In the genomic region with DNA sequence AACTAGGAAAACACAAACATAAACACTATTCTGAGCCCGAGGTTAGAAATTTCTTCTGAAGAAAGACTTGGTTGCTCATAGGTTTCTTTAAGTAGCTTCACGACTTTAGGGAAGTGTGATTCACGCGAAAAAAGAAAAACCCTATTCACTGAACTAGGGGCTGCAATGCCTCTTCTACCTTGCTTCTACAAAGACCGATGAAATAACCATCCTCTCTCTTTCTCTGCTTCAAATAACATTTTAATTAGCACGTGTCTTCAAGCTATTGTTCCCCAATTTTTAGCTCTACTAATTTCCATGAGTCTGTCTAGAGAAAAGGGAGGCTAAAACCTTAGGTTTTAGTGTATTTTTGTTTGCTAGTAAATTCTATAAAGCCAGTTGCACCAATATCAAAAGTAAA, we compare ENCODE assay signal across 26 mouse cellular contexts. TPM values are rescaled to one million over a fixed set of nuclear protein-coding genes. Genes with fewer than 3 reads are reported as not detected.
DNase-seq lines count a peak whose midpoint lies in the region; ATAC-seq and TF ChIP-seq lines count a peak whose summit lies in the region.
"Had no signal": no experiment of that assay in that cellular context is flagged by ENCODE, and none has a peak within 500 bp of the region (broad histone marks: within the 10 kb centered on the region; RNA-seq: fewer than 3 reads in every experiment).

No protein-coding gene starts in this region.

- TF ChIP-seq CTCF in forebrain, postnatal 0 days (IDR thresholded peaks at IDR 0.05; ENCODE audit: low read depth) = no peak

- ATAC-seq in forebrain, embryonic 13.5 days = peak; percentile 43; the same call in 1 of the 2 replicates
- ATAC-seq in forebrain, embryonic 11.5 days (replicated peaks; ENCODE audit: low FRiP score) = no peak
- no peak for ATAC-seq in forebrain, embryonic 14.5 days
- ATAC-seq in forebrain, postnatal 0 days = peak; percentile 51; the same call in 1 of the 2 replicates
- ATAC-seq: CD4-positive, CD25-positive, alpha-beta regulatory T cell, adult 4 months; hindbrain, embryonic 16.5 days; intestine, embryonic 16.5 days had no signal

- no peak overlapping the region for H3K4me3 ChIP-seq in forebrain, embryonic 13.5 days
- H3K4me3 ChIP-seq in forebrain, embryonic 11.5 days (ENCODE audit: low read depth, low read length) = no peak overlapping the region
- H3K4me3 ChIP-seq in forebrain, embryonic 14.5 days (ENCODE audit: low read depth, low read length) = no peak overlapping the region
- no peak overlapping the region for H3K4me3 ChIP-seq in forebrain, postnatal 0 days (ENCODE audit: low read depth, low read length)
- H3K4me3 ChIP-seq: gastrocnemius, adult 2 months; heart, embryonic 12.5 days; heart, embryonic 15.5 days; hindbrain, embryonic 10.5 days; hindbrain, embryonic 13.5 days had no signal

- no peak overlapping the region for H3K9ac ChIP-seq in forebrain, embryonic 13.5 days
- H3K9ac ChIP-seq in forebrain, embryonic 11.5 days (ENCODE audit: low read length) = no peak overlapping the region
- no peak overlapping the region for H3K9ac ChIP-seq in forebrain, embryonic 14.5 days (ENCODE audit: low read length)
- H3K9ac ChIP-seq in forebrain, postnatal 0 days = no peak overlapping the region
- H3K9ac ChIP-seq: heart, embryonic 12.5 days; heart, embryonic 15.5 days; hindbrain, embryonic 13.5 days had no signal

- no peak overlapping the region for H3K4me2 ChIP-seq in forebrain, embryonic 13.5 days
- H3K4me2 ChIP-seq in forebrain, embryonic 11.5 days (ENCODE audit: low read depth, low read length, severe bottlenecking) = no peak overlapping the region
- 0 out of 2 replicates have a peak overlapping the region, but pooled peaks have one; percentile 1 for H3K4me2 ChIP-seq in forebrain, embryonic 14.5 days (ENCODE audit: low read length)
- no peak overlapping the region for H3K4me2 ChIP-seq in forebrain, postnatal 0 days (ENCODE audit: low read depth)
- H3K4me2 ChIP-seq: heart, embryonic 12.5 days; heart, embryonic 15.5 days; hindbrain, embryonic 13.5 days had no signal

- no peak for DNase-seq in forebrain, embryonic 11.5 days (ENCODE audit: low spot score)
- DNase-seq in A20 (ENCODE audit: low read depth, low spot score) = peak; percentile 10
- peak; percentile 14 for DNase-seq in forebrain, embryonic 14.5 days (ENCODE audit: low spot score)
- no peak for DNase-seq in forebrain, postnatal 0 days
- DNase-seq in gastrocnemius, adult 18-20 months (ENCODE audit: low spot score) = no peak
- no peak for DNase-seq in heart, adult 11 months
- DNase-seq: adrenal gland, adult 2 months; adrenal gland, postnatal 25 days; cerebellum, adult 18-20 months; cerebellum, adult 9-10 months; cerebellum, postnatal 14 days; gastrocnemius, adult 2 months; gastrocnemius, postnatal 14 days; heart, adult 18-20 months; heart, postnatal 10 days; heart, postnatal 36 days; kidney, adult 18-20 months had no signal

- peaks cover 14% of the 10 kb centered on the region for H3K4me1 ChIP-seq in forebrain, embryonic 13.5 days
- H3K4me1 ChIP-seq in forebrain, embryonic 11.5 days (replicated peaks; ENCODE audit: control insufficient read depth, insufficient read depth, low read length) = no peaks in the 10 kb centered on the region
- H3K4me1 ChIP-seq in forebrain, embryonic 14.5 days (ENCODE audit: control insufficient read depth, insufficient read depth, low read length) = peaks cover 5% of the 10 kb centered on the region; the same call in 1 of the 2 replicates
- H3K4me1 ChIP-seq in forebrain, postnatal 0 days (ENCODE audit: insufficient read depth) = 0 out of 2 replicates have a peak, but pooled peaks cover 9% of the 10 kb centered on the region
- H3K4me1 ChIP-seq: heart, embryonic 12.5 days; heart, embryonic 15.5 days had no signal

- H3K27ac ChIP-seq in forebrain, embryonic 13.5 days = no peak overlapping the region
- H3K27ac ChIP-seq in forebrain, embryonic 11.5 days (ENCODE audit: low read depth, low read length) = no peak overlapping the region
- no peak overlapping the region for H3K27ac ChIP-seq in forebrain, embryonic 14.5 days (ENCODE audit: low read depth, low read length)
- 0 out of 2 replicates have a peak overlapping the region, but pooled peaks have one; percentile 16 for H3K27ac ChIP-seq in forebrain, postnatal 0 days (ENCODE audit: low read depth, low read length)
- H3K27ac ChIP-seq: gastrocnemius, adult 2 months; heart, embryonic 15.5 days; hindbrain, embryonic 10.5 days; hindbrain, embryonic 13.5 days had no signal

- H3K9me3 ChIP-seq in forebrain, embryonic 13.5 days (replicated peaks) = no peaks in the 10 kb centered on the region
- no peaks in the 10 kb centered on the region for H3K9me3 ChIP-seq in forebrain, embryonic 11.5 days (ENCODE audit: control insufficient read depth, low read length)
- H3K9me3 ChIP-seq in forebrain, embryonic 14.5 days (replicated peaks; ENCODE audit: control insufficient read depth, low read length) = no peaks in the 10 kb centered on the region
- H3K9me3 ChIP-seq in forebrain, postnatal 0 days (ENCODE audit: low read length) = no peaks in the 10 kb centered on the region
- H3K9me3 ChIP-seq: heart, embryonic 12.5 days; heart, embryonic 15.5 days; hindbrain, embryonic 10.5 days; hindbrain, embryonic 13.5 days had no signal

- WGBS in forebrain, embryonic 13.5 days = 15% methylated on average over 6 of the region's 6 CpGs
- WGBS in forebrain, embryonic 11.5 days = 29% methylated on average over 6 of the region's 6 CpGs
- 14% methylated on average over 6 of the region's 6 CpGs for WGBS in forebrain, embryonic 14.5 days
- 16% methylated on average over 6 of the region's 6 CpGs for WGBS in forebrain, postnatal 0 days

- H3K27me3 ChIP-seq in forebrain, embryonic 13.5 days = no peaks in the 10 kb centered on the region
- H3K27me3 ChIP-seq in forebrain, embryonic 11.5 days (ENCODE audit: control insufficient read depth, insufficient read depth, low read length) = no peaks in the 10 kb centered on the region
- no peaks in the 10 kb centered on the region for H3K27me3 ChIP-seq in forebrain, embryonic 14.5 days (replicated peaks; ENCODE audit: control insufficient read depth, insufficient read depth, low read length)
- no peaks in the 10 kb centered on the region for H3K27me3 ChIP-seq in forebrain, postnatal 0 days (ENCODE audit: insufficient read depth, low read length)
- H3K27me3 ChIP-seq: heart, embryonic 12.5 days; heart, embryonic 15.5 days; hindbrain, embryonic 13.5 days had no signal

- no peaks in the 10 kb centered on the region for H3K36me3 ChIP-seq in forebrain, embryonic 13.5 days (ENCODE audit: poor library complexity, severe bottlenecking)
- H3K36me3 ChIP-seq in forebrain, embryonic 11.5 days (ENCODE audit: control insufficient read depth, insufficient read depth, low read length) = no peaks in the 10 kb centered on the region
- no peaks in the 10 kb centered on the region for H3K36me3 ChIP-seq in forebrain, embryonic 14.5 days (ENCODE audit: control insufficient read depth, insufficient read depth, low read length)
- no peaks in the 10 kb centered on the region for H3K36me3 ChIP-seq in forebrain, postnatal 0 days (ENCODE audit: insufficient read depth)
- H3K36me3 ChIP-seq: heart, embryonic 12.5 days; heart, embryonic 15.5 days; hindbrain, embryonic 10.5 days; hindbrain, embryonic 13.5 days had no signal

RNA-seq across cellular contexts. Expression of a gene that starts 25.5 kb away (rescaled TPM):
- polyA plus RNA-seq in forebrain, embryonic 13.5 days (2015; fragmentation: Nextera tagmentation; extraction: Ambion mirVana) = 21.4 and 22.4 TPM in 2 replicates
- 13.9 and 15.3 TPM in 2 replicates for polyA plus RNA-seq in forebrain, embryonic 11.5 days (2014; fragmentation: Nextera tagmentation; extraction: Ambion mirVana)
- polyA plus RNA-seq in forebrain, embryonic 14.5 days (2014; fragmentation: Nextera tagmentation; extraction: Ambion mirVana) = 16.9 and 18.3 TPM in 2 replicates
- 52.2 and 58.1 TPM in 2 replicates for total RNA-seq in forebrain, postnatal 0 days (2014; rRNA removed)
- 8.0 and 14.4 TPM in 2 replicates for polyA plus RNA-seq in forebrain, postnatal 0 days (2015; fragmentation: Nextera tagmentation; extraction: Ambion mirVana)
- under 1 TPM; 0.78 to 0.84 TPM for total RNA-seq in gastrocnemius, adult 18-20 months (2021)
- total RNA-seq: MEL had no signal

Comparison
In these comparisons a context has a peak if more than half of its experiments do, and no peak if none do; other contexts are left out.
1. ATAC-seq: peak in forebrain, embryonic 13.5 days (single experiment) and forebrain, postnatal 0 days (single experiment); none in forebrain, embryonic 11.5 days (single experiment) and forebrain, embryonic 14.5 days (single experiment).
2. DNase-seq: peak in A20 (single experiment) and forebrain, embryonic 14.5 days (single experiment); none in forebrain, embryonic 11.5 days (single experiment), forebrain, postnatal 0 days (single experiment), gastrocnemius, adult 18-20 months (single experiment) and heart, adult 11 months (single experiment).